Mouse (Mus musculus) heart, embryonic 11.5 days (tissue): Measurements from ENCODE around the gene Vpreb2. TPM values are rescaled to one million over a fixed set of nuclear protein-coding genes. Genes with fewer than 3 reads are reported as not detected.
"Not testable (repeated sequence)": the region's sequence is repeated elsewhere in the genome, so short reads cannot be mapped to it uniquely, and the experiment has no call there.

Experiments
- ATAC-seq: fragments of 200-750 bp; cut with Nextera tagmentation; replicated peaks from 2 replicates; pipeline ENCODE4 v1.8.0; 2017; ENCODE audit warnings: moderate library complexity; ENCODE audit not compliant: insufficient number of reproducible peaks, low FRiP score, low TSS enrichment
- H3K27ac ChIP-seq: fragments of 300-500 bp; sonication (generic); 2 replicates; pipeline ENCODE4 v1.5.1; 2014; ENCODE audit warnings: mild to moderate bottlenecking, low read depth, low read length
- H3K27me3 ChIP-seq: fragments of 300-500 bp; sonication (generic); 2 replicates; pipeline ENCODE4 v1.6.1; 2014; ENCODE audit warnings: mild to moderate bottlenecking, low read length, mixed read lengths; ENCODE audit not compliant: control insufficient read depth, insufficient read depth
- H3K36me3 ChIP-seq: fragments of 300-500 bp; sonication (generic); 2 replicates; pipeline ENCODE4 v1.6.1; 2014; ENCODE audit warnings: mild to moderate bottlenecking, low read length, moderate library complexity, mixed read lengths; ENCODE audit not compliant: control insufficient read depth, insufficient read depth
- H3K4me1 ChIP-seq: fragments of 300-500 bp; sonication (generic); 2 replicates; pipeline ENCODE4 v1.6.1; 2014; ENCODE audit warnings: low read length; ENCODE audit not compliant: control insufficient read depth, insufficient read depth
- H3K4me2 ChIP-seq: fragments of 300-500 bp; sonication (generic); 2 replicates; pipeline ENCODE4 v1.6.1; 2014; ENCODE audit warnings: mild to moderate bottlenecking, moderate library complexity
- H3K4me3 ChIP-seq: fragments of 300-500 bp; sonication (generic); 2 replicates; pipeline ENCODE4 v1.5.1; 2014; ENCODE audit warnings: low read depth, low read length
- H3K9ac ChIP-seq: fragments of 300-500 bp; sonication (generic); 2 replicates; pipeline ENCODE4 v1.6.1; 2014; ENCODE audit warnings: mild to moderate bottlenecking, low read depth, low read length, moderate library complexity
- H3K9me3 ChIP-seq: fragments of 300-500 bp; sonication (generic); replicated peaks from 2 replicates; pipeline ENCODE4 v1.6.1; 2016; ENCODE audit warnings: low read length; ENCODE audit not compliant: control insufficient read depth
- WGBS: fragments of 180-500 bp; shearing (Covaris S2); extraction: QIAGEN DNeasy Blood & Tissue Kit; methylation state at CpG from one replicate; pipeline ENCODE4 v1.1.7; 2014; ENCODE audit not compliant: insufficient replicate concordance; 5-methylcytosine and 5-hydroxymethylcytosine counted together
- polyA plus RNA-seq: library from polyadenylated mRNA; unstranded; fragments of >200 nt; fragmentation: Nextera tagmentation; extraction: Ambion mirVana; gene quantifications from 2 replicates; pipeline ENCODE4 v1.2.1, GENCODE M21; 2014

Gene Vpreb2
- polyA plus RNA-seq, 1 experiment from 2014 or later: not detected

DNA sequence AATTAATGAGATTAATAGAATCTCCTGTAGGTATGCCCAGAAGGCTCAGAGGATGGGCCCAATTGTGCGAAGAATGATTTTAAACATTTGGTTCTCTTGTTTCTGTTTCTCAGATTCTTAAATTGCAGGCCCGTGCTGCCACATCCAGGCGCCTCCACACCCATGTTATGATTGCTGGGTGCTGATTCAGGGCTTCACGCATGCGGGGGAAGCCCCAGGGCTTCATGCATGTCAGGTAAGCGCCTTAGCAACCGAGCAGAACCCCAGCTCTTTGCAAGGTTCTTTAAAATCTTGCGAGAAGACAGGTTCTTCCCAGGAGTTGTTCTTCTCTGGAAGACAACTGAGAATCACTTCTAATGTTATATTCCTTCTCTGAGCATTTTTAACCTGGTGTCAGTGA, 36.8 kb upstream of the Vpreb2 start:
- ATAC-seq: no peak
- Histone ChIP-seq H3K4me1 (no peaks in the 10 kb centered on the region; the same call in 1 of the 2 replicates), H3K9me3 (no peaks in the 10 kb centered on the region), H3K9ac (no peak overlapping the region), H3K4me2 (no peak overlapping the region), H3K27me3 (peaks cover under 1% of the 10 kb centered on the region; the same call in 1 of the 2 replicates), H3K36me3 (no peaks in the 10 kb centered on the region), H3K4me3 (no peak overlapping the region), H3K27ac (no peak overlapping the region)
- WGBS: 65% methylated on average over 8 of the region's 8 CpGs

DNA sequence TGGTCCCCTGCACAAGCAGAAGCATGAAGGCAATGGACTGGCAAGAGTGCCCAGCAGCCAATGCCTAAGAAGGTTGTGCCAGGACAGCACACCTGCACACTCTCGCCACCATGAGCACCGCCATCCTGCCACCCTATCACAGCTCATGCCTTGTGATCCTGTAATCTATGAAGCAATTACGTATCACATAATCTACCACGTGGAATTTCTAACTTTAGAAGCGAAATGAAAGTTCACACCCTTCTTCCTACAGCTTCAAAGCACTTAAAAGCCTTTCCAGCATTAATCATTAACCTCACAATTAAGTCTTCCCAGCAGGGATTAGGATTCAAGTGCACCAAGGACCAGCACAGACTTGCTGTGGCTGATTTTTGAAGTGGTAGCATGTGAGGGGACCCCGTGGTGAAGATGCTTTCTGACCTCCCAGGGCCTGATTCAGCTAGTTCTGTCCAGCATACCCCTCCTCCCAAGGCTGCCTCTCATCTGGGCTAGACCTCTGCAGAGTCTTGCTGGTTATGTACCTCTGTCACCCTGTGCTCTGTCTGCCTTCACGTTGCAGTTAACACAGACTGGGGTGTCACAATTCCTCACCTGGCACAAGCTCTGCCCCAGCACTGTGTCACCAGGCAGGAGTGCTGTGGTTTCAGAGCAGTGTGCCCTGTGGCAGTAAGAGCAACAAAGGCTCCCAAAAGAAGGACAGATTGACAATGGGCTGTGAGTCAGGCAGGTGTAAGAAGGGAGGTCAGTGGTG, 35.0 kb upstream of the Vpreb2 start:
- Histone ChIP-seq H3K27me3 (no peaks in the 10 kb centered on the region), H3K4me1 (no peaks in the 10 kb centered on the region), H3K4me2 (no peak overlapping the region), H3K9ac (no peak overlapping the region), H3K36me3 (no peaks in the 10 kb centered on the region), H3K27ac (no peak overlapping the region), H3K9me3 (no peaks in the 10 kb centered on the region), H3K4me3 (no peak overlapping the region)
- no peak for ATAC-seq
- 54% methylated on average over 7 of the region's 7 CpGs for WGBS

DNA sequence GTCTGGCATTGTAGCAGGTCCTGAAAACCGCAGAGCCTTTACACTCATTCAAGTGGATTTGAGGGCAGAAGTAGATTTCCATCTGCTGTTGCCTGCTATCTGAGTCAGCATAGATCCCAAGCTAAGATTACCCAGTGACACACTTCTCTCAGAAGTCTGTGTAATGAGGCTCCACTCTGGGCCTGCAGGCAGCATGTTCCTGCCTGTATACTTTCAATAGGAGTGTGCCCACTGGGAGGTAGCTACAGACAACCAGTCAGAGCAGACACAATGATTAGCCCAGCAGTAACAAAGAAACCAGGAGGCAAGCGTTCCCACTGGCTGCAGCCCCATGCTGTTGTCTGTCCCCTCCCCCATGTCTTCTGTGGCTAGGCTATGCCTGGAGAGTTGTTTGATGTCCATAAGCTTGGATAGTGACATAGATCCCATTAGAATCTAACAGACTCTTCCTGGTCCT, 30.8 kb upstream of the Vpreb2 start:
- no peaks in the 10 kb centered on the region for H3K4me1 ChIP-seq
- H3K9ac ChIP-seq: no peak overlapping the region
- no peak overlapping the region for H3K4me2 ChIP-seq
- no peaks in the 10 kb centered on the region for H3K36me3 ChIP-seq
- H3K9me3 ChIP-seq: no peaks in the 10 kb centered on the region
- H3K27me3 ChIP-seq: no peaks in the 10 kb centered on the region
- no peak overlapping the region for H3K27ac ChIP-seq
- ATAC-seq: no peak
- H3K4me3 ChIP-seq: no peak overlapping the region
- WGBS: 43% methylated on average over 2 of the region's 2 CpGs

DNA sequence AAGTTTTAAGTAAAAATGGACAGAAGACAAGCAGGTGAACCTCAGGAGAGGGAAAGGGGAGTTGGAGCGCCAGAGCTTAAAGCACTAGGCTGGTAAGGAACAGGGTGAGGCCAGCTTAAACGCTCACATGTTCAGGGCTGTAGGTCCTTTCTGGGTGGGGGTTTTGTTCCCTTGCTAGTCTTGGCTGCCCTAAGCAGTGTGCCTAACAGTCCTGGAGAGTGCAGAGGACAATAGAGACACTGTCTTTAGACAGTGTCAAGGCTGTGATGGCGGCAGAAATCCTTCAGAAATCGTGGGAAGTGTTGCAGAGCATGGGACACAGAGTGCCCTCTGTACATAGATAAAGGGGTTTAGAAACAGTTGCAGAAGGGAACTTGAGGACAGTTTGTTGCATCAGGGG, 30.2 kb upstream of the Vpreb2 start:
- WGBS: 66% methylated on average over 4 of the region's 4 CpGs
- H3K4me3 ChIP-seq: no peak overlapping the region
- no peak overlapping the region for H3K4me2 ChIP-seq
- H3K9ac ChIP-seq: no peak overlapping the region
- no peaks in the 10 kb centered on the region for H3K36me3 ChIP-seq
- no peaks in the 10 kb centered on the region for H3K27me3 ChIP-seq
- ATAC-seq: no peak
- H3K4me1 ChIP-seq: no peaks in the 10 kb centered on the region
- no peaks in the 10 kb centered on the region for H3K9me3 ChIP-seq
- H3K27ac ChIP-seq: no peak overlapping the region

DNA sequence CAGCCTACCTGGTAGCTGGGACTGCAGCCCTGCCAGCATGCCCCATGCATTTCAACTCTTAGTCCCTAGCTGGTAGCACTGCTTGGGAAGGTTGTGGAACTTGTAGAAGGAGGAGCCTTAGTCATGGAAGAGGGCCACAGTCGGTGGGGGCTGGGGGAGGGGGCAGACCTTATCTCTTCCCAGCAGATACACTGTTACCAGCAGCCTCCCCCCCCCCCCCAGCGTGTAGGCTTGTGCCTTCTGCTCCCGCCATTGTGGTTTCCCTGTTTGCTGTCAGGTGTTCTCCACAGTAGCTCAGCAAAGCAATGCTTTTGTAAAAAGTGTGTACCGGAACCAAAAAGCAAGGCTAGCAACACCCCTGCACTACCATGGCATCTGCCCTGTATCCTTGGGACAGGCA, 28.6 kb upstream of the Vpreb2 start:
- Histone ChIP-seq H3K4me2 (no peak overlapping the region), H3K9ac (no peak overlapping the region), H3K9me3 (no peaks in the 10 kb centered on the region), H3K27me3 (no peaks in the 10 kb centered on the region), H3K36me3 (no peaks in the 10 kb centered on the region), H3K4me1 (no peaks in the 10 kb centered on the region), H3K4me3 (no peak overlapping the region), H3K27ac (no peak overlapping the region)
- WGBS: 74% methylated on average over 4 of the region's 4 CpGs
- no peak for ATAC-seq

DNA sequence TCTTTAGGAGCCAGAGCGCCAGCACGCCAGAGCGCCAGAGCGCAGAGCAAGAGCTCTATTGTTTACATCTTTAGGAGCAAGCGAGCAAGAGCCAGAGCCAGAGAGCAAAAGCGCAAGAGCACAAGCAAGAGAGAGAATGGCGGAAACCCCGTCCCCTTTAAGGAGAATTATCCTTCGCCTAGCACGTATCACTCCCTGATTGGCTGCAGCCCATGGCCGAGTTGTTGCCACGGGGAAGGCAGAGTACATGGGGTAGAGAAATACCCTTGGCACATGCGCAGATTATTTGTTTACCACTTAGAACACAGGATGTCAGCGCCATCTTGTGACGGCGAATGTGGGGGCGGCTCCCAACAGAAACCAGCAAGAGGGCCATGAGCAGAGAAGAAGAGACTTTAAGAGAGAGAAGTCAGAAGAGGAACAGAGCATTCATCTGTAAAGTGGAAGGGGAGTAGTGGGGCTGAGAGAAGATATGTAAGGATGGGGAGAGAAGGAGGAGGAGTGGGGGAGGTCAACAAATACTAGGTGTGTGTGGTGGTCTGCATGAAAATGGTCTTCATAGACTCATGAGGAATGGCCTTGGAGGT, 24.1 kb upstream of the Vpreb2 start:
- not testable (repeated sequence) for H3K4me1 ChIP-seq, H3K36me3 ChIP-seq, H3K27ac ChIP-seq, H3K27me3 ChIP-seq, H3K9ac ChIP-seq, H3K4me2 ChIP-seq, ATAC-seq, H3K9me3 ChIP-seq, H3K4me3 ChIP-seq
- WGBS: 94% methylated on average over 16 of the region's 17 CpGs

DNA sequence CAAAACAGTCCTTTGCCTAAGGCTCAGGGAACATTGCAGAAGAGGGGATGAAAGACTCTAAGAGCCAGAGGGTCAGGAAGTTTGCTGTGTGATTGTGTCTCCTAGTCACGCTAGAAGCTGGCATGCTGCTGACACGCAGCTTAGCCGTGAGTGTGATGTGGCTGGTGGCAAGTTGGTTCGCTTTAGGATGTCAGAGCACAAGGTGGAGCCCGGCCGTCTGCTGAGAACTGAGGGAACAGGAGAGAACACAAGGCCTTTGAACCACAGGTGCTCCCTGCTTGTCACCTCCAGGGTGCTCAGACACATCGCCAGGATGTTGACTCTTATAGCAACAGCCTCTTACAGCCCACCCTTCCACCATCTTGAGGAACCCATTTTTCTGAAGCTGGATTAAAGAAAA, 18.1 kb upstream of the Vpreb2 start:
- H3K27me3 ChIP-seq: no peaks in the 10 kb centered on the region

DNA sequence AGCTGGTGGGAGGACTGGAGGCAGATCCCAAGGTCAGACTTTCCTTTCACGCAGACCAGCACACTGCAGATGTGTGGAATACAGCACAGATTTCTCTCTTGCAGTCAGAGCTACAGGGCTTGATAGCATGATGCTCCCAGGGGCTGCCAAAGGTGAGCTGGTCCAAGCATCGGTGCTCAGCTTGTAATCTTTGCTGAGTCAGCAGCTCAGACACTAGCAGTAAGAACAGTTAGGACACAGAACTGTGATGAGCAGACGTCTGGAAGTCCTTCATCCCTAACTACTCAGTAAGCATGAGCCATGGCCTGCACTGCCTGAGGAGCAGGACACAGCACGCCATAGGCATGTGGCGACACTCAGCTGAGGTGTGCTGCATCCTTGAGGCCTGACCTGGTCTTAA, 8.4 kb upstream of the Vpreb2 start:
- no peak for ATAC-seq
- Histone ChIP-seq H3K36me3 (no peaks in the 10 kb centered on the region), H3K9ac (no peak overlapping the region), H3K9me3 (no peaks in the 10 kb centered on the region), H3K4me1 (no peaks in the 10 kb centered on the region), H3K27me3 (no peaks in the 10 kb centered on the region), H3K4me3 (no peak overlapping the region), H3K27ac (no peak overlapping the region), H3K4me2 (no peak overlapping the region)
- WGBS: 70% methylated on average over 5 of the region's 5 CpGs

More for the DNA sequence above, 18.1 kb upstream of the Vpreb2 start:
- Histone ChIP-seq H3K4me2 (no peak overlapping the region), H3K4me1 (no peaks in the 10 kb centered on the region), H3K9me3 (no peaks in the 10 kb centered on the region), H3K27ac (no peak overlapping the region), H3K36me3 (no peaks in the 10 kb centered on the region), H3K4me3 (no peak overlapping the region), H3K9ac (no peak overlapping the region)
- ATAC-seq: no peak
- WGBS: 65% methylated on average over 7 of the region's 7 CpGs

DNA sequence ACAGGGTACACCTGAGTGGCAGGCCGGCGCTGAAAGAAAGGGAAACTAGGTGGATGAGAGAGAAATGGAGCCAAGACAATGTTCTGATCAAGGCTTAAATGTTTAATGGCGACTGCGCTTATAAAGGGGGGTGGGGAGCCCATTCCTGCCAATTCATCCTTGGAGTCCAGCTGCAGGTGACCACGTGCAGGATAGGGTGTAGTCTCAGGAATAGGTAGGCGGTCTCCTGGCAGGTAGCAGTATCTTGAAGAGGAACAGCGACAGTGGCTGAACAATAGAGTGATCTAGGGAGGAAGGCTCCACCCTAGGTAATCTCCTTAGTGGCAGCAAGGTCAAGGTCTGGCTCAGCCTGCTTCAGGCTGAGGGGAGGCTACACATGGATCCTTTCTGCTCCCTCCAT, 2.4 kb upstream of the Vpreb2 start:
- ATAC-seq, H3K27ac ChIP-seq, H3K36me3 ChIP-seq, H3K9me3 ChIP-seq, H3K4me2 ChIP-seq, H3K9ac ChIP-seq, H3K27me3 ChIP-seq, H3K4me3 ChIP-seq, H3K4me1 ChIP-seq: not testable (repeated sequence)
- 62% methylated on average over 7 of the region's 7 CpGs for WGBS
